Mouse (Mus musculus) left cerebral cortex, adult 9 months (tissue): ENCODE data around the gene Tmem63b.
"Not testable (repeated sequence)": the region's sequence is repeated elsewhere in the genome, so short reads cannot be mapped to it uniquely, and the experiment has no call there.

ENCODE experiments used
- DNase-seq, 2 experiments: peaks; one replicate each; pipeline ENCODE4 v3.0.0; 2022; ENCODE audit warnings: low spot score in 2 of 2

Tmem63b gene

DNA sequence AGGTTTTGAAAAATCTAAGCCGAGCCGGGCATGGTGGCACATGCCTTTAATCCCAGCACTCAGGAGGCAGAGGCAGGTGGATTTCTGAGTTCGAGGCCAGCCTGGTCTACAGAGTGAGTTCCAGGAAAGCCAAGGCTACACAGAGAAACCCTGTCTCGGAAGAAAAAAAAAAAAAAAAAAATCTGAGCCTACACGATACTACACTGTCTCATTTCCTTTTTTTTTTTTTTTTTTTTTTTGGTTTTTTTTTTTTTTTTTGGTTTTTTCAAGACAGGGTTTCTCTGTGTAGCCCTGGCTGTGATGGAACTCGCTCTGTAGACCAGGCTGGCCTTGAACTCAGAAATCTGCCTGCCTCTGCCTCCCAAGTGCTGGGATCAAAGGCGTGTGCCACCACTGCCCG, 63.3 kb downstream of the Tmem63b start:
- DNase-seq = not testable (repeated sequence)

- no peak for DNase-seq
These were observed 67.1 kb downstream of the Tmem63b start for GRCm38 (mm10) chr17:45619386-45620256.

GRCm38 (mm10) chr17:45618941-45619385, 67.7 kb downstream of the Tmem63b start:
- no peak for DNase-seq

DNA sequence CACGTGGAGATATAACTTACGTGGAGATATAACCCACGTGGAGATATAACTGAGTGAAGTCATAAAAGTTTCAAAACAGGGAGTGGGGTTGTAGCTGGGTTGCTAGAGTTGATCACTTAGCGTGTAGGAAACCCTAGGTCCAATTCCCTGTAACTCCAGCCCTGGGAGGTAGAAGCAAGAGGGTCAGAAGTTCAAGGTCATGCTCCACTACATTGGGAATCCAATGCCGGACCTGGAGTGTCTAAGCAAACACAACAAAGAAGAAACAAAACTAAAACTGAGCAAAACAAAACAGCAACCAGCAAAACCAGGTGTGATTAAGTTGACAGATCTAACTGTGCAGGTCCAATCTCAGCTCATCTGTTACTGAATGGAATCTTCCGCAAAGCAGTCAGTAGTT, 69.0 kb downstream of the Tmem63b start:
- no peak for DNase-seq

DNA sequence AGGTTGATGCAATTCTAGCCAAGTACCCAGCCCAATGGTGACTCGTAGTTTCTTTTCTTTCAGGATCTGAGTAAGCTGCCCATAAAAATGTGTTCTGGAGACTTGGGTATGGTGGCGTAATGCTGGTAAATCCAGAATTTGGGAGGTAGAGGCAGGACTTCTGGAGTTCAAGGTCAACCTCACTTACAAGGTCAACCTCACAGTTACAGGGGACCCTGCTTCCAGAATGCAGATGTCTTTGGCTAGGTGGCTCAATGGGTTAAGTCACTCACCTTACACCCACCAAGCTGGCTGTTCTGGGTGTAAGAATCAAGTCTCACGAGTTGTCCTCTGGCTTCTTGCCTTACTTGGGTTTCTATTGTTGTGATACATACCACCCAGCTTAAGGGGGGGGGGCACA, 70.0 kb downstream of the Tmem63b start:
- no peak for DNase-seq

DNA sequence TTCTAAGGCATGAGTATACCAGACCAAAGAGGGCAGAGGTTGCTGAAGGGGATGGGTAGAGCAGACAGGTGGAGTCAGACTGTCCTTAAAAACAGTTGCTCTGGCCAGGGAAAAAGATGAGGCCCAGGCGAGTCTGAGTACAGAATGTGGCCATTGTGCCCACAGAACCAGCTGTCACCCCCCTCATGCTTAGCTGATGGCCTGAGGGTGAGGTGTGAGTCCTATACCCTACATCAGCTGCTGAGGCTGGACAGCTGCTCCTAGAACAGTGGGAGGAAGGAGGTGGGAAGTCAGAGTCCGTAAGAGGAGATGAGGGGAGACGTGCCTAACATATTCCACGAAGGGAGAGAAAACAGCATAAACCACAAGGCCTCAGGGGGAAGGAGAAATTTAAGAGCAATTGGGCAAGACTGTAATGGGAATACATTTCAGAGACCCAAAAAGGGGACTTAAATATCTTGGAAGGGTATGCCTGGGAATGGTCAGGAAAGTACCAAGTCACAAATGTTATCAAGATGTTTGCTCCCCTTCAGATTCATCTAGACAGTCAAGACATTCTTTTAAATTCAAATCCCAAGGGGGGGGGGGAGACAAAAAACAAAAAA, 70.6 kb downstream of the Tmem63b start:
- no peak for DNase-seq

DNA sequence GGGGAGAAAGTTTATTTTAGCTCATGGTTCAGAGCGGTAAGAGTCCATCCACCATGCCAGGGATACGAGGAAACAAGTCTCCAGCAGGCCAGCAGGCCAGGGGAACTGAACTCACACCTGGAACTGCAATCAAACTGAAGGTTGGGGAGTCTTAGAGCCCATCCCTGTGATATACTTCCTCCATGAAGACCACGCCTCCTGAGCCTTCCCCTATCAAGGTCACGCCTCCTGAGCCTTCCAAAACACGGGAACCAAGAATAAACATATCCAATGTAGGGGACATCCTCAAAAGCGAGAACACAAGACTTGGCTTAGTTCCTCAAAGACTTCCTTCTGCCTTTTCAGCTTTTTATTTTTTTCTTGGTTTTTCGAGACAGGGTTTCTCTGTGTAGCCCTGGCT, 73.8 kb downstream of the Tmem63b start:
- DNase-seq = no peak

- DNase-seq = no peak
These were observed 74.7 kb downstream of the Tmem63b start for GRCm38 (mm10) chr17:45612008-45612407.
